Mouse (Mus musculus): ENCODE measurements around the gene Fanci. TPM values are rescaled to one million over a fixed set of nuclear protein-coding genes. Genes with fewer than 3 reads are reported as not detected.
A peak's percentile ranks its signal among the peaks of the same experiment; 100 is the strongest.

Fanci gene
- polyA plus RNA-seq, 1 experiment = 7.3 TPM

- TF ChIP-seq POLR2A (IDR thresholded peaks at IDR 0.05; ENCODE audit: control insufficient read depth, low read depth, low read length) = no peak
- TF ChIP-seq CTCF (IDR thresholded peaks at IDR 0.05; ENCODE audit: control insufficient read depth, insufficient read depth, insufficient replicate concordance, low read depth, low read length) = no peak
- Histone ChIP-seq H3K4me3 (ENCODE audit: control insufficient read depth, low read depth, low read length) (no peak overlapping the region), H3K27me3 (ENCODE audit: control insufficient read depth, insufficient read depth, low read length) (no peaks in the 10 kb centered on the region), H3K36me3 (ENCODE audit: control insufficient read depth, insufficient read depth, low read length) (no peaks in the 10 kb centered on the region), H3K27ac (ENCODE audit: control insufficient read depth, insufficient read depth, low read depth, low read length) (no peak overlapping the region), H3K4me1 (ENCODE audit: control insufficient read depth, insufficient read depth, low read length) (peaks cover 8% of the 10 kb centered on the region)
Measured at GRCm38 (mm10) chr7:79387991-79388390, 3.7 kb upstream of the Fanci start.

GRCm38 (mm10) chr7:79388671-79389206, 3.0 kb upstream of the Fanci start:
- Histone ChIP-seq H3K27me3 (ENCODE audit: control insufficient read depth, insufficient read depth, low read length) (no peaks in the 10 kb centered on the region), H3K4me1 (ENCODE audit: control insufficient read depth, insufficient read depth, low read length) (peaks cover 9% of the 10 kb centered on the region), H3K36me3 (ENCODE audit: control insufficient read depth, insufficient read depth, low read length) (no peaks in the 10 kb centered on the region), H3K4me3 (ENCODE audit: control insufficient read depth, low read depth, low read length) (no peak overlapping the region), H3K27ac (ENCODE audit: control insufficient read depth, insufficient read depth, low read depth, low read length) (no peak overlapping the region)
- TF ChIP-seq POLR2A (IDR thresholded peaks at IDR 0.05; ENCODE audit: control insufficient read depth, low read depth, low read length) (no peak), CTCF (IDR thresholded peaks at IDR 0.05; ENCODE audit: control insufficient read depth, insufficient read depth, insufficient replicate concordance, low read depth, low read length) (no peak)

GRCm38 (mm10) chr7:79390141-79390708, 1.5 kb upstream of the Fanci start:
- TF ChIP-seq POLR2A (IDR thresholded peaks at IDR 0.05; ENCODE audit: control insufficient read depth, low read depth, low read length) = no peak
- H3K27ac ChIP-seq (ENCODE audit: control insufficient read depth, insufficient read depth, low read depth, low read length) = no peak overlapping the region
- no peak overlapping the region for H3K4me3 ChIP-seq (ENCODE audit: control insufficient read depth, low read depth, low read length)
- H3K36me3 ChIP-seq (ENCODE audit: control insufficient read depth, insufficient read depth, low read length) = no peaks in the 10 kb centered on the region
- no peaks in the 10 kb centered on the region for H3K27me3 ChIP-seq (ENCODE audit: control insufficient read depth, insufficient read depth, low read length)
- peaks cover 9% of the 10 kb centered on the region for H3K4me1 ChIP-seq (ENCODE audit: control insufficient read depth, insufficient read depth, low read length)

DNA sequence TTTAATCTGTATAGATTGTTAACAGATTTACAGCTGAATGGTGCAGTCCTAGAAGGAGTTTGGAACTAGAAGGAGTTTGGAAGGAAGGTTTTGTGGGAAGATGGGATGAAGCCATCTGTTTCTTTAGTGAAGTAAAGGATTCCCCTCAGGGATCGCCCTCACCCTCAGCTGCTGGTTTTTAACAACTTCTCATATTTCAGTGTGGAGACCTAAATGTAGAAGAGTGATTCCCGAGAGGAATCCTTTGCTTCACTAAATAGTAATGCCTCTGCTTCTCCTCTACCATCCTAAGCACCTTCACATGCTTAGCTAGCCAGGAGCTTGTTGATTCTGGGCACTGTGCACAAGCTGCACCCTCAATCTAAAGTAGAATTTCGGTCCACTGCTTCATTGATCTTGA, 258 bp upstream of the Fanci start:
- TF ChIP-seq CTCF (IDR thresholded peaks at IDR 0.05; ENCODE audit: control insufficient read depth, insufficient read depth, insufficient replicate concordance, low read depth, low read length) (no peak), POLR2A (IDR thresholded peaks at IDR 0.05; ENCODE audit: control insufficient read depth, low read depth, low read length) (no peak)
- H3K36me3 ChIP-seq (ENCODE audit: control insufficient read depth, insufficient read depth, low read length) = no peaks in the 10 kb centered on the region
- H3K4me3 ChIP-seq (ENCODE audit: control insufficient read depth, low read depth, low read length) = peak overlapping the region; percentile 98
- peaks cover 9% of the 10 kb centered on the region for H3K4me1 ChIP-seq (ENCODE audit: control insufficient read depth, insufficient read depth, low read length)
- H3K27ac ChIP-seq (ENCODE audit: control insufficient read depth, insufficient read depth, low read depth, low read length) = peak overlapping the region; percentile 88
- no peaks in the 10 kb centered on the region for H3K27me3 ChIP-seq (ENCODE audit: control insufficient read depth, insufficient read depth, low read length)

DNA sequence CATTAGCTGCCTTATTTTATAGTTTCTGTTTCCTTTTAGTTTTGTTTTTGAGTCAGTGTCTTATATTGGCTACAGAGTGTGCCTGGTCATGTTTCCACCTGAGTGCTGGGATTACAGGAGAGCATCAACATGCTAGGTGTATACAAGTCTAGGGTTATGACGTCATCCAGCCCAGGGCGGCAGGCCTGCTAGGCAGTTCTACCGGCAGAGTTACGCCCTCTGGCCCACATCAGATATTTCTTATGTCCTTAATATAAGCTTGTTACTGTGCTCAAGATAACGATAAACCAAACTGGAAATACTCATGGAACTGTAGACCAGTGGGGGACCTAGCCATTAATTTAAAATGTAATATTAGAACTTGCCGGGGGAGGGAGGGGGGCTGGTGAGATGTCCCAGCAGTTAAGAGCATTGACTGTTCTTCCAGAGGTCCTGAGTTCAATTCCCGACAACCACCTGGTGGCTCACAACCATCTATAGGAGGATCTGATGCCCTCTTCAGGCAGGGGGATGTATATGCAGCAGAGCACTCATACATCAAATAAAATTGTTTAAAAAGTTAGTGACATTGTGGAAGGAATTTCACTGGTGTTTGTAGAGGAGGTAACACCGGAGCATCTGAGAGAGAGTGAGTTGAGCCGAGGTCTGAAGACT, 1.3 kb downstream of the Fanci start:
- peak overlapping the region; percentile 6; the same call in 1 of the 2 replicates for H3K4me3 ChIP-seq (ENCODE audit: control insufficient read depth, low read depth, low read length)
- H3K27me3 ChIP-seq (ENCODE audit: control insufficient read depth, insufficient read depth, low read length) = no peaks in the 10 kb centered on the region
- TF ChIP-seq POLR2A (IDR thresholded peaks at IDR 0.05; ENCODE audit: control insufficient read depth, low read depth, low read length) (no peak), CTCF (IDR thresholded peaks at IDR 0.05; ENCODE audit: control insufficient read depth, insufficient read depth, insufficient replicate concordance, low read depth, low read length) (no peak)
- no peaks in the 10 kb centered on the region for H3K36me3 ChIP-seq (ENCODE audit: control insufficient read depth, insufficient read depth, low read length)
- H3K27ac ChIP-seq (ENCODE audit: control insufficient read depth, insufficient read depth, low read depth, low read length) = no peak overlapping the region
- peaks cover 9% of the 10 kb centered on the region for H3K4me1 ChIP-seq (ENCODE audit: control insufficient read depth, insufficient read depth, low read length)

GRCm38 (mm10) chr7:79393924-79394323, 2.2 kb downstream of the Fanci start:
- peaks cover 9% of the 10 kb centered on the region for H3K4me1 ChIP-seq (ENCODE audit: control insufficient read depth, insufficient read depth, low read length)
- no peaks in the 10 kb centered on the region for H3K36me3 ChIP-seq (ENCODE audit: control insufficient read depth, insufficient read depth, low read length)
- no peak overlapping the region for H3K4me3 ChIP-seq (ENCODE audit: control insufficient read depth, low read depth, low read length)
- H3K27ac ChIP-seq (ENCODE audit: control insufficient read depth, insufficient read depth, low read depth, low read length) = no peak overlapping the region
- no peak for TF ChIP-seq POLR2A (IDR thresholded peaks at IDR 0.05; ENCODE audit: control insufficient read depth, low read depth, low read length)
- no peak for TF ChIP-seq CTCF (IDR thresholded peaks at IDR 0.05; ENCODE audit: control insufficient read depth, insufficient read depth, insufficient replicate concordance, low read depth, low read length)
- H3K27me3 ChIP-seq (ENCODE audit: control insufficient read depth, insufficient read depth, low read length) = no peaks in the 10 kb centered on the region

- Histone ChIP-seq H3K4me3 (ENCODE audit: control insufficient read depth, low read depth, low read length) (no peak overlapping the region), H3K27me3 (ENCODE audit: control insufficient read depth, insufficient read depth, low read length) (no peaks in the 10 kb centered on the region), H3K36me3 (ENCODE audit: control insufficient read depth, insufficient read depth, low read length) (no peaks in the 10 kb centered on the region), H3K4me1 (ENCODE audit: control insufficient read depth, insufficient read depth, low read length) (peaks cover 9% of the 10 kb centered on the region), H3K27ac (ENCODE audit: control insufficient read depth, insufficient read depth, low read depth, low read length) (no peak overlapping the region)
- TF ChIP-seq CTCF (IDR thresholded peaks at IDR 0.05; ENCODE audit: control insufficient read depth, insufficient read depth, insufficient replicate concordance, low read depth, low read length) = no peak
- no peak for TF ChIP-seq POLR2A (IDR thresholded peaks at IDR 0.05; ENCODE audit: control insufficient read depth, low read depth, low read length)
Measured at GRCm38 (mm10) chr7:79394666-79395065, 2.9 kb downstream of the Fanci start.
